Mouse (Mus musculus): ENCODE data around the gene Atp6ap1l. TPM values are rescaled to one million over a fixed set of nuclear protein-coding genes. Genes with fewer than 3 reads are reported as not detected.
"Not testable (repeated sequence)": the region's sequence is repeated elsewhere in the genome, so short reads cannot be mapped to it uniquely, and the experiment has no call there.

The Atp6ap1l gene
- not detected in 2 replicates for total RNA-seq (2021)
- long read RNA-seq, experiment 1, result 0 reads
- long read RNA-seq, experiment 2, result 0 reads

DNA sequence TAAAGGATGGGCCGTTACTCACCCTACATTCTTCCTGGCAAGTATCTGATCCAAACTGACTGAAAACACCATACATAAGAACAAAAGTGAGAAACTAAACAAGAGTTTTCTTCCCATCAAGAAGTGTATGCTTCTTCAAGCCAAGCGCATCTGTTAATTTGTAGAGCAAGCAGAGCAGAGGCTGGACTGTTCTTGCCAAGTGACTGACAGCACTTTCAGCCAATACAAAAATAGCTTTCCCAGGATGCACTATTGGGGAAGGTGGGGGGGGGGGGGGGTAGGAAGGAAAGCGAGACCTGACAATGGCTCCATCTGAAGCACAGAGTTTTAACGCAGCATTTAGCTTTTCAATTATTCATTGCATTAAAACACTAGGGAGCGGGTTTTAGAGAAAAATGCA lies at the start of gene Atp6ap1l:
TSS of gene Atp6ap1l (minus strand) at position 180 of the 400 bp plus-strand sequence.
- DNase-seq, result no peak

DNA sequence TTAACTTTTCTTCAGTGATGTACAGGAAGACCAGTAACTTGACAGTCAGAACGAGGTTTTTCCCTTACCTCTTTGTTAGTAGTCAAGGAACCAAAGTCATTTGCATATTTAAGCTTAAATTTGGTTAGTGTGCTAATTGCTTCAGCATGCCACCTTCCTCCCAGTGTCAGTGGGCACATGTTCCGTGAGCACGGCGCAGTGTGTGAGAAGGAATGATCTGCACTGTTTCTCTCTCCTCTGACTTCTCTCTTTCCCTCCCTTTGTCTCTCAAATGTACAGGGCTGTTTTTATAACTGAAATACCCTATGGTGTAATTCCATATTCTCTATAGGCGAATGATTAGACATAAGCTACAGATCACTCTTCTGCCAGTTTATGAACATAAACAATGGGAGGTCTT lies 34.4 kb upstream of the Atp6ap1l start:
- DNase-seq, result no peak

DNA sequence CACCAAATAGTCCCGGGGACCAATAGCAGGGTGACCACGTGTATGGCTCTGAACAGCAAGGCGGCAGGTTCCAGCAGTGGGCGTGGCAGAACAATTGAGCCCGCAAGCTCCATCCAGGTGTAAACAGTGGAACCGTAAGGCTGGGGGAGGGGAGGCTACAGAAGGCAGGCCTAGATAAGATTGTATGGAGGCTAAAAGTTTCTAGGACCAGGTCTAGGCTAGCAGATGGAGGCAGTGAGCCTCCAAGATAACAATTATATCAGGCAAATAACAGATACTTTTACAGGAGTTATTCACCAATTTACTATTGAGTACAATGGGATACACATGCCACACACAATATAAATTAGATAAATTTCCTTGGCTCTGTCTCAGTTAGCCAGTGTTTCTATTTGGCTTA lies 34.0 kb upstream of the Atp6ap1l start:
- no peak for DNase-seq

DNA sequence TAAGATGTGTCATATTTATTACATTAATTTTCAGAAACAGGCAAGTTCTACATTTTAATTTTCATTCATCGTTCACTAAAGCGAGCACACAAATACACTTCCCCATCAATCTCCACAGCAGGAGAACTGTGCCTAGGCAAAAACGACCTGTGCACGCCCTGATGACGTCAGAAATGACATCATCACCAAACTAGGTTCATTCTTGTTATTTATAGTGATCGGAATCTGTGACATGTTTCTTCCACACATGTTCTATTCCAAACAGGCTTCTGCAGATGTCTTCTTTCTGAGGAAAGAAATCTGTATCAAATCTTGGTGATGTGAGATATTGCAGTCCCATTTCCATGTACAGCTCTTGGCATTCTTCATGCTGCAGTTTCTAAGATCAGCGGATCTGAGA lies 30.7 kb upstream of the Atp6ap1l start:
- DNase-seq, result no peak

DNA sequence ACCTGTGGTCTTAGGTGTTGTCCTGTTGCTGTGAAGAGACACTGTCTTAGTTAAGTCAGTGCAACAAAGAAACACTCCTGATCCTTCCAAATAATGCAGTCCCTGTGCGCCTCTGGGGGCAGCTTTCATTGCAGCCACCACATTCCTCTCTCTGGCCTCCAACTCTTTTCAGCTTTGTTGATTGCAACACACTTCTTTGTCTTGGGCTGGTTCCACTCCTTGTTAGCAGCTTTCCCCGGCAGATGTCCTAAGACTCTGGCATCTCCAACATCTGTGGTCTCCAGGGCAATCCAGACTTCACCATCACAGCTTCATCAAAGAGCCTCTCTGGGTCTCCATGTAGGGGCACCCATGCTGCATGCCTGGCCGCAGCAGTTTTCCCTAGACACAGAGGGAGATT lies 28.1 kb upstream of the Atp6ap1l start:
- DNase-seq, result peak; percentile 16

DNA sequence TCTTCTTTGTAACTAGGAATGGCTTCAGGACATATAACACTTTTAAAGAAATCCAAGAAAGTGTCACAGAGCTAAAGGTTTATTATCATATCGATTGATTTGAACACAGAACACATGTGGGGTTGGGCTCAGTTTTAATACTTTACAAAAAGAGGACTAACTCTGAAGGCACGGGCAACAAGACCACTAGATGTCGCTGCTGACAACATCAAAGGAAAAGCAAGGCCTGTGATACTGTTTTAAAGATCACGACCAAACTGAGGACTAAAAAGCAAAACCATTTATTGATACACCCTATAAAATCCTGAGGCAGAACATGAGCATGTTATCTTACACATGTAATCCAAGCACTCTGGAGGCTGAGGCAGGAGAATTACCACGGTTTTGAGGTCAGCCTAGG lies 24.7 kb upstream of the Atp6ap1l start:
- peak; percentile 80 for DNase-seq

DNA sequence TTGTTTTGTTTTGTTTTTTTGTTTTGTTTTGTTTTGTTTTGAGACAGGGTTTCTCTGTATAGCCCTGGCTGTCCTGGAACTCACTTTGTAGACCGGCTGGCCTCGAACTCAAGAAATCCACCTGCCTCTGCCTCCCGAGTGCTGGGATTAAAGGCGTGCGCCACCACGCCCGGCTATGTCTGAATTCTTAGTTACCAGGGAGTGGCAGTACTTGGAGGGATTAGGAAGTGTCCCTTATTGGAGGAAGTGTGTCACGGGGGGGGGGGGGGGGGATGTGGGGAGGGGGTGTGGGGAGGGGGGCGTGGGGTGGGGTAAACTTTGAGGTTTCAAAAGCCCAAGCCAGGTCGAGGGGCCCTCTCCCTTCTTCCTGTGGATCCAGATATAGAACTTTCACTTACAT lies 23.1 kb upstream of the Atp6ap1l start:
- DNase-seq, result not testable (repeated sequence)

DNA sequence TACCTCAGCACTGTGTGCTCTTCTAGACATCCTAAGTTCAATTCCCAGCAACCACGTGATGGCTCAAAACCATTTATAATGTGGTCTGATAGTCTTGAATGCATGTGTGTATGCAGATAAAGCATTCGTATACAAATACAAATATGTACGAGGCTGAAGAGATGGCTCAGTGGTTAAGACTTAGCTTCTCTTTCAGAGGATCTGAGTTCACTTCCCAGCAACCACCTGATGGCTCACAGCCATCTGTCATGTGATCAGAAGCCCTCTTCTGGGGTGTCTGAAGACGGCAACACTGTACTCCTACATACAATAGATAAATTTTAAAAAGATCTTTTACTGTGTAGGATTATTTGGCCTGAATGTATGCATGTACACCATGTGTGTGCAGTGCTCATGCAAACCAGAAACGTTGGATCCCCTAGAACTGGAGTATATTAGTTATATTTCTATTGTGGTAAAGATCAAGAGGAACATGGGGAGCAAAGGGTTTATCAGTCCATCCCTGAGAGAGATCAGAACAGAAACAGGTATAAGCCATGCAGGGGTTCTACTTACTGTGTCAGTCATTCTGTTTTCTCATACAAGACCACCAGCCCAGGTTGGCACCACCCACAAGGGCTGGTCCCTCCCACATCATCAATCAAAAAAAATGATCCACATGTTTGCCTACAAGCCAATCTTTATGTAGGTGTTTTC lies 21.9 kb upstream of the Atp6ap1l start:
- DNase-seq, result no peak

DNA sequence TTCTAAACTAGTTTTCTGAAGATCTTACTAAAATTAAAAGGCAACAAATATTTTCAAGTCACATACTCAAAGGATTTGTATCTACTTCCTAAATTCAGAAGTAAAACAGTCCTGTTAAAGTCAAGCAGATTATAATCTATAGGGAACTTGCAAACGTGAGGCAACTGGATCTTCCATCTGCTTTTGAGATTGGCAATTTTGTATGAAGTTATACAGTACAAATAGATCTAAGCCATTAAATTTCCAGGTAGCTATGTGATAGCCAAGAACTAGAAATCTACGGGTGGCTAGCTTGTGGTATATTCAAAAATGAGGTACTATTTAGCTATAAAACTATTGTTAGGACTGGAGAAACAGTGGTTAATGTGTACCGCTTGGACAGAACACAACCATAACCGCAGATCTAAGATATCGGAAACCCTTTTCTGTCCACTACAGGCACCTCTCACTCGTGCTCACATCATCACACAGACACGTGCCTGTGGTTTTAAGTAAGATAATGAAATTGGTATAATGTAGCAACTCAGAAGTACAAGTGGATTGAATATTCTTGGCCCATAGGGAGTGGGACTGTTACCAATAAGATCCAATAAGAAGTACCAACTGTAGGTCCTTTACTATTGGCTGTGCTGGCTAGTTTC lies 21.1 kb upstream of the Atp6ap1l start:
- DNase-seq, result no peak

DNA sequence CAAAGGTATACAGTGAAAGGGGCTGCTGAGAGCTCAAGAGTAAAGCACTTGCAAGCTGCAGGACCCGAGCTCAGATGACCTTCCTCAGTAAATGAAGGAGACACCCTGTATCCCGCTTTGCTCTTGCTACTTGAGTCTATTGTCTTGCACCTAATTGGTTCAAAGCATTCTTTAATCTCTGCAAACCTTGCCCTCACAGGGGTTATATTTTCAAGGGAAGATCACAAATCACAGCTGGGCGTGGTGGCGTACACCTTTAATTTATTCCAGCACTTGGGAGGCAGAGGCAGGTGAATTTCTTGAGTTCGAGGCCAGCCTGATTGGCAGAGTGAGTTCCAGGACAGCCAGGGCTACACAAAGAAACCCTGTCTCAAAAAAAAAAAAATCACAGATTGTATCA lies 20.0 kb upstream of the Atp6ap1l start:
- no peak for DNase-seq

DNA sequence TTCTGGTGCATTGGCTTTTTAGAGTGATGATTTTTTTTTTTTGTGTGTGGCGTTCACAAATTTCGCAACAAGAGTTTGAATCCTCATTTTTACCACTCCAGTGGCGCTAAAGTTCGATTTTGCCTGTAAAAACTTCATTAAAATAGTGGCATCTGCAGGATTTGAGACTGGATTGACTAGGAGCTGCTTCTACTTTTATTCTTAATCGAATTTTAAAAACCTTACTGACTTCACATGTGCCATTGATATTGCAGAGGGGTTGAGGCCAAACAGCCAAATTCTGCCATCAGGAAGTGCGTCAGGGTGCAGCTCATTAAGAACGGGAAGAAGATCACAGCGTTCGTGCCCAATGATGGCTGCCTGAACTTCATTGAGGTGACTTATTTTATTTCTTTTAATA lies 18.9 kb upstream of the Atp6ap1l start:
- no peak for DNase-seq

DNA sequence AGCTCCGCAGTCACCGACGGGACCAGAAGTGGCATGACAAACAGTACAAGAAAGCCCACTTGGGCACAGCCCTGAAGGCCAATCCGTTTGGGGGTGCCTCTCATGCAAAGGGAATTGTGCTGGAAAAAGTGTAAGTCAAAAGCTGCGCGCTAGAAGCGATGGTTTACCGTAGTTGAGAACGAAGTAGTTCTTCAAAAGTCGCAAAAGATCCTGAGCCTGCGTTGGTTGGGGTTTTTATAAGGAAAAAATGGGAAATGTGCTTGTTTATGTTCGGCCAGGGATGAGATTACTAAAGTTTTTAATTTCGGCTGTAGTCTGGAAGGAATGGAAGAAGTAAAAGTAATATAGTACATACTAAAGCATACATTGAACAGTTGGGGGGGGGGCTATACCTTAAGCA lies 18.5 kb upstream of the Atp6ap1l start:
- not testable (repeated sequence) for DNase-seq

DNA sequence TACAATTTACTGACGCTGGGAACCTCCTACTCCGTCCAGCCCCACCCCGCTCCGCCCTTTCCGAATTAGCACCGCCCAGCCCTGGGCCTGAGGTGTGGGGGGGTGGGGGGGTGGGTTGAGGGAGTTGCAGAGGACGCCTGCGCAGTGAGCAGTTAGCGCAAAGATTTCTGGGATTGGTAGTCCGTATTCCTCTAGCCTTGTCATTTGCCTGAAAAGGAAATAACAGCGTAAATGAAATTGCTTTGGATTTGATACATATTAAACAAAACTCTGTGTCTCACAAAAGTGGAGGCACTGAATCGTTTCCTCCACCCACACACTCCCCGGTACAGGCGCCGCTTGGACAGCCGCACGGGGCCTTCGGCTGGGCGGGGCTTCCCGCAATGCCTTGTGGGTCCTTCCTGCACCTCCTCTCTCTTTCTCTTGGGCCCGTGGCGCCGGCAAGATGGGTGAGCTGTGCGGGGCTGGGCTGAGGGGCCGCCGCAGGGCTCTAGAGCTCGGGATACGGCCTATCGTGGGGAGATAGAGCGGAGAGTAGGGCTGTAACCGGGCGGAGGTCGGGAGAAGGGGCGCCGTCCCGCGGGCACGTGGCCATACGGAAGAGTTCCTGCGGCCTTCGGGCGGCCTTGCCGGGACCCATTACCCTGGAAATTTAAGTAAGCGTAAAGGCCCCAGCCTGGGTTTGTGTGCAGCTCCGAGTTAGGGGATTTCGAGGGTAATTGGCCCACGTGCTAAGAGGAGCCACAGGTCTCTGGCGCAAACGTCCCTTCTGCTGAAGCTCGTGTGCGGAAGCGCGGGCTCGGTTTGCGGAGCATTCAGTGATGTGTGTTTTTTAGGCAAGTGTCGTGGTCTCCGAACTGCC lies 17.8 kb upstream of the Atp6ap1l start, which contains the start of gene Rps23:
TSS of gene Rps23 (plus strand) at position 208 of the 862 bp plus-strand sequence.
- DNase-seq, result peak; percentile 94

DNA sequence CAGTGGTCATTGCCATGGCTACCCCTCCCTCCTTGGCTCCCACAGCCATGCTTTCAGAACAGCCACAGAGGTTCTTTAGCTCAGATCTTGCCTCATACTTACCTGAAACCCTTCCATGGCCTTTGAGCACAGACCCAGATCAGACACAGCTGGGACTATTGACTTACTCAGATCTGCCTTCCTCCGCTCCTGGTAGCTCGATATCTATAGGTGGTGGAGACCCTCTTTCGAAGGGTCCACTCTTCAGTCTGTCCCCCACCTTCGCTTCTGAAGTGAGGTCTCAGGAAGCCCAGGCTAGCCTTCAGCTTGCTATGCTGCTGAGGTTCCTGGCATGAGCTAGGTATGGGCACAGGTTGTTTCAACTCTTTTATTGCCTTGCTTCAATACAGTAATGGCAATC lies 9.6 kb upstream of the Atp6ap1l start:
- no peak for DNase-seq

DNA sequence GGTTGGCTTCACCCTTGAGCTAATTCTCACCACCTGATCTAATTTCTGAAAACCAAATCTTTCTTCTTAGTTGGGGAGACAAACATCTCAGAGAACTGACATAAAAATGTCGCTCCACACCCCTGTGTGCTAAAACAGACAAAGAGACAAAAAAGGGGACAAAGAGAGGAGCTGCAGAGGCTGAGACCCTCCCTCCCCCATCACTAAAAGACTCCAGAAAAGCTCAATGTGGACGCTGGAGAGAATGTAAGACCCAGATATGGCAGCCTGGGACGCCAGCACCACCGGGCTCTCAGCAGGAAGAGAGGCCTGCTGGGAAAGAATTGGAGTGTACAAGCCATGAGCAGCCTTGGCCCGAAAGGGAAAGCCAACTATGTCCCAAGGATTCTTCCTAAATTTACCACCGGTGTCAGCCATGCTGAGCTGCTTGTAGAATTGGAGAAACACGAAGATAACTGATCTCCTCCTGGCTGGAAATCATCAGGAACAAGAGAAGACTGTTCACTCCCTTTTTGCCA lies 8.6 kb upstream of the Atp6ap1l start:
- DNase-seq, result no peak

DNA sequence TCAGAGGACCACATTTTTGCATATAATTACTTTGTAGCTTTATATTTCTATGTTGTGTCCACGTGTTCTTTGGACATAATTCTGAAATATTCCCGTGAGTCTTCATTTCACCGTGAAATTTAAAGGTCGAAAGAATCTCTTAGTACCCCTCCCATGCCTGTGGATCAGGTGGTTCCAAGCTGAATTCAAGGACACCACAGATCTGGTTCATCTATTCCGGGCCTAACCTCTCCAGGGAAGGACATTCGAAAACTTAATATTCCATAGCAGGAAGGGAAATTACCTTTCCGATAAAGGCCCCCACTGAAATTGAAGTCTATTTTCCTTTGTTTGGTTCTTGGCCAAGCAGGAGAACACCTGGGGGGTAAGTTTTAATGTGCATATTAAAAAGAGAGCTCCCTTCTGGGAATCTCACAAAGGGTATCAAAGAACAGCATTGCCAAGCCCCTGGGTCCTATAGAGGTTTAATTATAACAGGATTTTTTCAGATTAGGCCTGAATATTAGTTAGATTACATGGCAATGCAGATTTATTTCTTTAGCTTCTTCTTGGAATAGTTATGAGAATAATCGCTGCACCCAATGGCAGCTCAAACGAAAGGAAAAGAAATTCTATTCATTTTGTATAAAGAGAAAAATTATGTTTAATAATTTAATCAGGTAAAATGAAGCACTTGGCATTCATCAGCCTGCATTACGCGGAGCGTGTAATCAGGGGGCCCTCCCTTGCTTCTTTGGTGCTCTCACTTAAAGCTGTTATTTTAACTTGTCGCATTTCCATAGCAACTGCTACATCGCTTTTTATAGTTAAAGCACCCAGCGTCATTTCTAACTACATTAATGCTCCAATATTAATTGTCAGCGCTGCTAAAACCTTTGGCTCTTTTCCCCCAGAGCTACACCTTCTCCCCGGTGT lies 7.9 kb upstream of the Atp6ap1l start:
- DNase-seq, result no peak

DNA sequence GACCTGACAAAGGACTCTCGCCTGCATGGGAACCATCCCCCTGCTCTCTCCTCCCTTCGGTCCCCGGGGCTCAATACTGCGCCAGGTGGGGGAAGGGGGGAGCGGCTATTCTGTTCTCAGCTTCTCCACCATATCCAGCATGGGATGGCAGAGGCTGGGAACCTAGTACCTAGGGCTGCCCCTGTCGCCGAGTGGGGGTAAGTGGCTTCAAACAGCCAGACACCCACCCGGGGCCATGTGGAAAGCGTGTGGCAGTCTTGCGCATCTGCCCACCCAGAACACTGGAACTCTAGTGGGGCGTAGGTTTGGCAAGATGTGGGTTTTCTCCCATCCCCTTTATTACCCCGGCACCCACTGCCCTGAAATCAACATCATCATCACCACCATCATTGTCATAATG lies 2.2 kb upstream of the Atp6ap1l start:
- no peak for DNase-seq

DNA sequence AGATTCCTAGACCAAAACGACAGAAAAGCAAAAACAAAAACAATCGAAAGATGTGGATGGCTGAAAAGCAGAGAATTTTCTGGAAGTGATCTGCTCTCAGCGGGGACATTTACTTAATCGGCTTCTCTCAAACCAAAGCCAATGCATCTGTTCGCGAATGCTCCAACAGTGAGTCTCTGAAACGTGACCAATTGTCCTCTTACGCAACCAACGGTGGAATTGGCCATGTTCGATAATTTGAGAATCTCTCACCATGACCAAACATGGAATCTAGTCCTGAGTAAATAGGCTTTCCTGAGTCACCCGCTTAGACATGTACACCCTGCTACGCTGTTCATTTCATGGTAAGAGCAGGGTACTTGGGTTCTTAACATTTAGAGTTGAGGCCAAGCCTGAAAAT lies 8.3 kb downstream of the Atp6ap1l start:
- no peak for DNase-seq

DNA sequence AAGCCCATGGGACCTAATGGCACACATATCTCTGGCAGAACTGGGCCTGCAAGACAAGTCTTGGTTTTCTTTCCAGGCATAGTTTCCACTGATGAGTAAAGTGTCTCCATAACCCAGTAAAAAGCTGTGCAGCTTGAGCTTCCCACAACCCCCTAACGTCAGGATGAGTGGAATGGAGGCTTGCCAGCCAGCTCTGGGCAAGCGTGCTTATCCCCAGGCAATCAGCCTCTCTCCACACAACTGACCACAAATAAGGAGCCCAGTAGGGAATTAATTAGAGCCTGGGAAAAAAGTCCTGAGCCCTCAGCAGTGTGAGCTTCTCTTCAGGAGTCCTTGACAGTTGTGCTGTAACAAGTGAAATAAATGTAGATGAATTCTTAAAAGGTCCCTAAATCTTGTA lies 9.1 kb downstream of the Atp6ap1l start:
- no peak for DNase-seq

DNA sequence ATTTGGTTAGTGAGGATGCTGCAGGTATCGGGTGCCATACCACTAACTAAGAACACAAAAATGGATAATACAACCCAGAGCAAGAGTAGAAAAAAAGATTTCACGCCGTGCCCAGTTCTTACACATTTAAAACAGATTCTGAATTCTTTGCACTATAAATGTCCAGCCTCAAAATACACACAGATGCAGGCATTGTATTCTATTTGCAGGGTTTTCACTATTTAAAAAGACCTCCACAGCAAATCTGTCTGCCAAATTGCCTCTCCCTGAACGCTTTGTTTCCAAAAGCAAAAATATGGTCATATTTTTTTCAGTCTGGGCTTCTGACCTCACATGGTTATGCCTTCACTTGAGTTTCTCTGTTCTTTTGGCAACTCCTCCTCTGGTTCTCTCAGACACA lies 10.3 kb downstream of the Atp6ap1l start:
- no peak for DNase-seq

DNA sequence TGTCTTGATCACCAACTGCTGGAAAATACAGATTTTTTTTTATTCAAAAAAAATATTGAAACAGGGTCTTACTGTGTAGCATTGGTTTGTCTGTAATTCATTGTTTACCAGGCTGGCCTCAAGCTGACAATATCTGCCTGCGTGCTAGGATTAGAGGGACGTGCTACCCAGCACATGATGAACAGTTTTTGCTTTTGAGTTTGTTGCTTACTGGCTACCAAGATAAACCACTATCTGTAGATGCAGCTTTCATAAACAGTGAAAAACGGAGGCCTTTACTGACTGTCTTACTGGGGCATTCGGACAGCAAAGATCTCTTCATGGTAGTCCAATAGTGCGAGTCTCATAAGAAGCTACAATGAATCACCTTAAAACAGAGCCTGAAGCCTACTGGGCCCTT lies 15.0 kb downstream of the Atp6ap1l start:
- no peak for DNase-seq

DNA sequence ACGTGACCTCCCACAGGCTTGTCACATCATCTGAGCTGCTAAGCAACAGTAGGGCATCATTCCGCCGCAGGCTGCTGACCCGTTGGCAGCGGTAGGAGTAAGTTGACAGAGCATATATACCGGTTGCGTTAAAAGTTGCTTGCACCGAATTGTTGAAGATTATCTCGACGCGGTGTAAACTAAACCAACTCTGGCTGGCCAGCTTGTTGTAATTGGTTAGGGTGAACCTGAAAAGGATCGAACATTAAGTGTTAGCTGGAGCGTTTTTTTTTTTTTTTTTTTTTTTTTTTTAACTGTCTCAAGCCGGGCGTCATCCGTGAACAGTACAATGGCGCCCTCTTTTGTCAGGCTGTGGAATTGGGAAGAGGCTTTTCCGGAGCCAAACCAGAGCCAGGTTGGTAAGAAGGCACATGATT lies 18.6 kb downstream of the Atp6ap1l start:
- peak; percentile 78 for DNase-seq

Data from adrenal gland, postnatal 14 days (tissue).